Mouse (Mus musculus) mammary gland, adult 2 months (tissue): ENCODE data around the gene Sae1. TPM values are rescaled to one million over a fixed set of nuclear protein-coding genes. Genes with fewer than 3 reads are reported as not detected.

Experiments used
- polyA plus RNA-seq: library from polyadenylated mRNA; depleted of rRNA; stranded (reverse); fragments of >200 nt; gene quantifications from 2 replicates; pipeline ENCODE4 v1.2.3, GENCODE M21; 2012; ENCODE audit warnings: low replicate concordance; rRNA removed

The Sae1 gene
- 17.2 and 33.4 TPM in 2 replicates for polyA plus RNA-seq

DNA sequence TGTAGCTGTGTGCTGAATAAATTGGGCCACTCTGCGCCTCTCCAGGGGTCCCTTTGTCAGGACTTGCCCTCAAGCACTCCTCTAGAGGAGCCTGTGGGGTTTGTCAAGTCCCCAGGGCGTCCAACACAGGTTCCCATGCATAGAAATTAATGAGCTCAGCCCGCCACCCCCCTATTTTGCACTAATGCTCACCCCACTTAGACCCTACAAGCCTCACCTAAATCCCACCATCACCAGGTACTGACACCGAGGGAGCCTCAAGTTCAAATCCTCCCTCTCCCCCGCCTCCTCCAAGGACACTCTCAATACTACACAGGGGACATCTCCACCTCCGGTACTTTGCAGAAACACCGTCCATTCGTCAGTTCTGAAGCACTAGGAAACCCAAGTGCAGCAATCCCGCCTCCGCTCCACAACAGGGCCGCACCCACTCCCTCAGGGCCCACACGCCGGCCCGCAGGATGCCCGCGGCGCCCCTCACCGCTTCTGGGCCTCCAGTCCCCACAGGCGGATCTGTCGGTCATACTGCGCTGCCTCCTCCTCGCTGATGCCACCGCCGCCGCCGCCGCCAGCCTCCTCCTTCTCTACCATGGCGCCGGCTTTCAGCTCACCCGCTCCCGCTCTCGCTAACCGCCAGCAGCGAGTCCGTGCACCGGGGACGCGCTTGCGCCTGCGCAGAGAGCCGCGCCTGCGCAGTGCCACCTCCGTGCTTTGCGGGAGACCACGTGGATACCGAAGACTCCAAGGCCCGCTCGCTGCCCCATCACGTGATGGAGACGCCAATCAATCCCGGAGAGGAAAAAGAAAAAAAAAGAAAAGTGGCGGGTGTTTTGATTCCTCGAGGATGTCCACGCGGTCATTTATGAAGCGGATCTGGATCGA is at the start of gene Sae1:
Gene Sae1 (minus strand): TSS at position 647 of the 882 bp plus-strand sequence.

GRCm38 (mm10) chr7:16400689-16401611 is 13.3 kb upstream of the Sae1 start, which contains the start of gene Zc3h4:
Gene Zc3h4 (plus strand): TSS chr7:16400910.

DNA sequence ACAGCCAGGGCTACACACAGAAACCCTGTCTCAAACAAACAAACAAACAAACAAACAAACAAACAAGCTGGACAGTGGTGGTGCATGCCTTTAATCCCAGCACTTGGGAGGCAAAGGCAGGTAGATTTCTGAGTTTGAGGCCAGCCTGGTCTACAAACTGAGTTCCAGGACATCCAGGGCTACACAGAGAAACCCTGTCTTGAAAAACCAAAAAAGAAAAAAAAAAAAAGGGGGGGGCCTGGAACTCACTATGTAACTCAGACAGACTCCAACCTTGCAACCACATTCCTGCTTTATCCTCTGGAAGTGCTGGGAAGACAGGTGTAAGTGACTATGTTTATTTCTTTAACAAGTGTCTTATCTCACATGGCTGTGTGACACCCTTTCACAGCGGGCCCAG is 79.5 kb downstream of the Sae1 start, which contains the start of gene Bbc3:
Gene Bbc3 (plus strand): TSS at position 301 of the 400 bp plus-strand sequence.

DNA sequence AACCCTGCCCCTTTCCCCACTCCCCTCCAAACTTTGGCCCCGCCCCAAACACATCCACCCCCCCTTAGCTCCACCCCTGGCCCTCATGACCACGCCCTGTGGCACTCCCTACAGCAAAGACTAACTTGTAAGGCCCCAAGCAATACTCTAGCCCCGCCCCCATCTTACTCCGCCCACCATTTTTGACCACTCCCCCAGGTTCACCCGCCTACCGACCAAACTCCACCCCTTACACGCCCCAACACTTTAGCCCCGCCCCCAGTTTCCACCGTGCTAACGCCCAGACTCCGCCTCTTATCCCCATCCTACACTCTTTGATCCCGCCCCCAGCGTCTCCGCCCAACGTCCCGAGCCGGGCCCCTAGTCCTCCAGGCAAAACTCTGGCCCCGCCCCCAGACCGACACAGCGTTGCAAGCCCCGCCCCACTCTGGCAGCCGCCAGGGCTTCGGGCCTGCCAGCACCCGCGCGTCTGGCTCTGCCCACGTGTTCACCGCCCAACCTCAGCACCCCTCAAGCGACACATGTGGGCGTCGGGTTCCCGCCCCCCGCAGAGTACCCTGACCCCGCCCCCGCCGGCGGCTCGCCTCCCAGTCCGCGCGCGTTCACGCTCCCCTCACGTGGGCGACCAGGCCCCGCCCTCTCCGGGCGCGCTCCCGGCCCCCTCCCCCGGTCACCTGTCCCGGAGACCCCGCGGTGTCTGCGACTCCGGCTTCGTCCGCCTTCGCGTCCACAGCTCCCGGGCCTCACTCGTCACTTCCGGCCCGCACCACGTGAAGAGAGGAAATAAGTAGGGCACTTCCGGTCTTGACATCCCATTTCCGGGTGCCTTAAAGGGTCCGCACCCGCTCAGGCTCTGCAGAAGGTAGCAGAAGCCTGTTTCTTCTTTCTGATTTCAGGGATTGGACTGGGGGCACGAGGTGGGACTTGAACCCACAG is 101.3 kb downstream of the Sae1 start, which contains the start of gene Ccdc9:
Gene Ccdc9 (minus strand): TSS at position 770 of the 936 bp plus-strand sequence.

DNA sequence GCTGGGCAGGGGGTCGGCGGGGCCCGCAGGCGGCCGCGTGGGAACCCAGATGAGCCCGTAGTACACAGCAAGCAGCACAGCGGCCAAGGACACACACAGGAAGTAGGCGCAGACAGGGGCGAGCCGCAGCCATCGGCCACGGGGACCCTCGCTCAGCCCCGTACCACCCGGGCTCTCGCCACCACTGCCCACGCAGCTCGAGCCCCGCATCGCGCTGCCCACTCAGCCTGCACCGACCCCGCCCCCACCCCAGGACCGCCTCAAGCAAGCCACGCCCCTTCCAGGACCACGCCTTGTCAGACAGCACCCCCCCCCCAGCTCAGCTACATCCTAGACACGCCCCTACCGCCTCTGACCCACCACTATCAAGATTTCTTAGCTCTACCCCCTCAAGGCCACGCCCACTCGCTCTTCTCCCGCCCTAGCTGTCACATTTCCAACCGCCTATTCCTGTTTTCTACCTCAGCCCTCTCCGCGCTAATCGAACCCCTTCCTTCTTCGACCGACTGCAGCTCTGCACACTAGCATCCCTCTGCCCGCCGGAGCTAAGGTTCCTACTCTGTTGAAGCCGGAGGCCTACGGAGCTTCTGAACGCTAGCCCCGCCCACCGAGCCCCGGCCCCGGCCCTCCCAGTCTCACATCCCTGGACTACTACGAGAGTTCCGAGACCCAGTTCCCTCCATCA is 114.4 kb downstream of the Sae1 start, which contains the start of gene Inafm1:
Gene Inafm1 (minus strand): TSS at position 537 of the 685 bp plus-strand sequence.

Other genes with a start within 250 kb of the Sae1 start
- 30.5 and 61.0 TPM in 2 replicates for gene Meis3, start 212.7 kb downstream of the Sae1 start, polyA plus RNA-seq
- 30.6 and 48.4 TPM in 2 replicates for gene Dhx34, start 165.8 kb downstream of the Sae1 start, polyA plus RNA-seq
- gene C5ar2, start 143.7 kb downstream of the Sae1 start, polyA plus RNA-seq = 2.2 and 2.4 TPM in 2 replicates
- gene C5ar1, start 128.3 kb downstream of the Sae1 start, polyA plus RNA-seq = 24.8 and 42.3 TPM in 2 replicates
- gene Inafm1, start 114.2 kb downstream of the Sae1 start, polyA plus RNA-seq = 26.4 and 112 TPM in 2 replicates
- gene Ccdc9, start 101.0 kb downstream of the Sae1 start, polyA plus RNA-seq = 24.1 and 26.8 TPM in 2 replicates
- 19.3 and 130 TPM in 2 replicates for gene Bbc3, start 79.4 kb downstream of the Sae1 start, polyA plus RNA-seq
- 33.2 and 54.9 TPM in 2 replicates for gene Zc3h4, start 13.1 kb upstream of the Sae1 start, polyA plus RNA-seq
- 107 and 246 TPM in 2 replicates for gene Tmem160, start 65.0 kb upstream of the Sae1 start, polyA plus RNA-seq
- gene Npas1, start 89.9 kb upstream of the Sae1 start, polyA plus RNA-seq = not detected in 2 replicates
- gene Arhgap35, start 227.2 kb upstream of the Sae1 start, polyA plus RNA-seq = 20.1 and 23.3 TPM in 2 replicates